Mouse (Mus musculus): ENCODE results near the gene Rpl37a.

DNA sequence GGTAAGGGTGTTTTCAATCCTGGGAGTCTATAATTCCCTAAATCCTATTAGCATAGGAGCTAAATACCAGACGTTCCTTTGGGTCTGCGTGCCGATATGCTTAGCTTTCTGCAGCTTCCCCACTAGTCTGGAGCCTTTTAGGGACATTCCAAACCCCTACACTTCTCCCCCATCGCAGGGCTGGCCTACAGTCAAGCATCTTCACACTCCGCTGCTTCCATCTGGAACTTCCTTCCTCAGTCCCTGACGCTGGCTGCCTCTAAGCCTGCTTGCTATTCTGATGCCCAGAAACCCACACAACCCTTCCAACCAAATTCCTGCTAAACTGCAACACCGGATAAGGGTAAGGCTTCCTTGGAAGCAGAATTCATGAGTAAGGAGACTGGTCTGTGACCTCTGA is 35.3 kb downstream of the Rpl37a start:
- no peak for TF ChIP-seq CTCF (IDR thresholded peaks at IDR 0.05)
- TF ChIP-seq EP300 (IDR thresholded peaks at IDR 0.05), result no peak

All from lung, postnatal 0 days (tissue).